Mouse (Mus musculus) layer of hippocampus, adult 8-10 months (tissue): ENCODE measurements at regions not wholly inside any gene's neighbourhood (a gene's known extent, or its start where the extent isn't known, plus 50 kb on each side); places are given as distances from the start of the nearest gene placed in this dataset.

ENCODE experiments used
- DNase-seq, 2 experiments: peaks; one replicate each; pipeline ENCODE4 v3.0.0; 2022; ENCODE audit warnings: low spot score in 2 of 2

DNA sequence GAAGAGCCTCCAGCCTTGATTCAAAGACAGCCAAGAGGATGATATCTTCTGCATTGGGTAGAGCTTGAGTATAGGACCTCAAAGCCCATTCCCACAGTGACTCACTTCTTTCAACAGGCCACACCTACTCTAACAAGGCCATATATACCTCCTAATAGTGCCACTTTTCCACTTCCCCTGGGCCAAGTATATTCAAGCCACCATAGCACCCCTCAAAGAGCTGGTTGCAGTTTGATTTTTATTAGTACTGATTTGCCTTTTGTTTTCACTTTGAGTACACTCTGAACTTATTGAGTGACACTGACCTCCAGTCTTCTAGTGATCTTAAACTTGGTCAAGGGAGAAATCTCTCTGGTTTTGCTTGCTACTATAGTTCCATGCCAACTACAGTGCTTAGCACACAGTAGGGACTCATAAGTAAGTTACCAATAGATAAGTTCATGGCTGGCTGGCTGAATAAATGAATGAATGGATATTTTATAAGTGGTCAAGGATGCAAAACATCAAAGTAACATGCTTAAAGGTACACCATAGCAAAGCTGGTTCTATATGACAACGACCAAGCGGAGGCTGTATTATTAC lies 64.5 kb upstream of the Lmo2 start:
- DNase-seq = no peak

- DNase-seq = no peak
Measured at GRCm38 (mm10) chr2:103893805-103894204, 64.0 kb upstream of the Lmo2 start.

GRCm38 (mm10) chr2:103894981-103895676 lies 62.7 kb upstream of the Lmo2 start:
- no peak for DNase-seq

GRCm38 (mm10) chr2:103896160-103896559 lies 61.6 kb upstream of the Lmo2 start:
- no peak for DNase-seq

GRCm38 (mm10) chr2:103896814-103897213 lies 61.0 kb upstream of the Lmo2 start:
- DNase-seq = no peak

GRCm38 (mm10) chr2:103899713-103900112 lies 58.1 kb upstream of the Lmo2 start:
- DNase-seq = no peak

- DNase-seq = no peak
Measured at GRCm38 (mm10) chr2:103900384-103900783, 57.4 kb upstream of the Lmo2 start.

DNA sequence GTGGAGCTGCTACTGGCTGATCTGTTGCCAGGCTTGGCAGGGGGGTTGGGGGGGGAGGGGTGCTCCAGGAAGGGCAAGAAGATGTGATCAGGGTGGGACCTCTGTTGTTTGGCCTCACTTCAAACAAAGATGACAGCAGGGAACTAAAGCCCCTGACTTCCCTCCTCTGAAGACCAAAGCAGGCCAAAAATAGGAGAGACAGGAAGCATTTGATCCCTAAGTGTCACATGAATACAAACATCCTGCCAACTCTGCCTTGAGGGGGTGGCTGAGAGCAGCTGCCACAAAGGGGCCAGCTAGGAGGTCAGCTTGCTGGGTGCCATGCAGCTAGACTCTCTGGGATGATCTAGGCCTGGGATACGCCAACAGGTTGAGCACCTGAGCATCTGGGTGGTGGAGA lies 56.3 kb upstream of the Lmo2 start:
- no peak for DNase-seq

DNA sequence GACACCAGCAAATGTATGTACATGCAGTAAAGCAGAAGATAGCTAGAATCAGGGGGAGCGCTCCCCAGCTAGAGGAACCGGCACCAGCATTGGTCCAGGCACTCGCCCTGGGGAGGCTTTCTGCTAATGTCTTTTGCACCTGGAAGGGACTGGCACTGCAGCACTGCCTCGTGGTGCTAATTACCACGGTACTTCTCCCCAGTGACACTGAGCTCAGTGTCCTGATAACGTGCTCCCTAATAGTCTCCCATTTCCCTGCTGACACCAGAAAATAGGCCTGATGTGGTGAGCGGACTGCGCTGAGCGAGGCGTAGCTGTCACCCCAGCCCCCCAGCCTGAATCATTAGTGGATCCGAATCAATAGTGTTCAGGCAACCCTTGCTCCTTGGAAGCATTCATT lies 55.0 kb upstream of the Lmo2 start:
- no peak for DNase-seq

DNA sequence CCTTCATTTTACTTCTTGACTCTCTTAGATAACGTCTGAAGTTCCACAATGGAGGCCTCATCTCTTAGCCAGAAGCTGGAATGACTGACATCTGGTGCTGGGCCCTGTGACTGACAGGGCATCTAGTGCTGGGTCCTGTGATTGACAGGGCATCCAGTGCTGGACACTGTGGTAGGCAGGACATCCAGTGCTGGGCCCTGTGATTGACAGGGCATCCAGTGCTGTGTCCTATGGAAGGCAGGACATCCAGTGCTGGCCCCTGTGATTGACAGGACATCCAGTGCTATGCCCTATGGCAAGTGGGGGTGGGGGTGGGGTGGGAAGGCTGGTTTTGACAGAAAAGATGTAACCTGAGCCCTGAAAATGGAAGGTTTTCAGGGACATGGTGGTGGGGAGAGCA lies 52.1 kb upstream of the Lmo2 start:
- DNase-seq = no peak

DNA sequence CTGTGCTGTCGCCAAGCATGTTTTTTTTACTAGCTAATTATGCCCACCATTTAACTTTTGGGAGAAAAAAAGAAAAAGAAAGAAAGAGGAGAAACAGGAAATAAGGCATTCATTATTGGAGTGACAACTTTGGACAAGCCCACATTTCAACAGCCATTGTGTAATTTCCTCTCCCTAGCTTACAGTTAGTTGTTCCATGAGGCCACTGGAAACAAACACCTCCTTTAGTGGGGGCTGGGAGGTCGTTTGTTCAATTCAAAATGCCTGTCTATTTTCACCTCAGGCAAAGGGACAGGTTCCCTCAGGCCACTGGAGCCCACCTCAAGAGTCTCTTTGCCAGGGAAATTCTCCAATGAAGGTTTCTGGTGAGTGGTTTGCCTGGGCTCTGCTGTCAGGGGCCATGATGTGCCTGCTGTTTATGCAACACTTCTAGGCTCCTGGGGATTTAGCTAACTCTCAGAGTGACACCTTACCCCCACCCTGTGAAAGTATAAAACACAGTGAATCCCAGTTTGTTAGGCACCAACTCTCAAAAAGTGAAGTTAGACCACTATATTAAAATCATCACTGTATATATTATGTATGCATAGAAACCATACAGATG lies 51.1 kb upstream of the Lmo2 start:
- DNase-seq = no peak
